Mouse (Mus musculus): ENCODE measurements at regions not wholly inside any gene's neighbourhood (a gene's known extent, or its start where the extent isn't known, plus 50 kb on each side); places are given as distances from the start of the nearest gene placed in this dataset.

GRCm38 (mm10) chr9:113162897-113163874 lies 544.9 kb downstream of the Pdcd6ip start:
- H3K4me2 ChIP-seq, result no peak overlapping the region
- ATAC-seq (replicated peaks; ENCODE audit: insufficient number of reproducible peaks, insufficient read depth, low FRiP score, low read depth), result no peak
- no peaks in the 10 kb centered on the region for H3K27me3 ChIP-seq
- no peak overlapping the region for H3K27ac ChIP-seq
- H3K4me3 ChIP-seq, result no peak overlapping the region
- no peaks in the 10 kb centered on the region for H3K9me3 ChIP-seq (replicated peaks)
- H3K9ac ChIP-seq, result no peak overlapping the region
- no peaks in the 10 kb centered on the region for H3K36me3 ChIP-seq
- WGBS, result 78% methylated on average over 12 of the region's 12 CpGs
- H3K4me1 ChIP-seq (replicated peaks), result no peaks in the 10 kb centered on the region

GRCm38 (mm10) chr9:113160011-113160410 lies 548.0 kb downstream of the Pdcd6ip start:
- H3K9me3 ChIP-seq (replicated peaks), result no peaks in the 10 kb centered on the region
- no peaks in the 10 kb centered on the region for H3K4me1 ChIP-seq (replicated peaks)
- no peak overlapping the region for H3K27ac ChIP-seq
- no peaks in the 10 kb centered on the region for H3K27me3 ChIP-seq
- H3K4me3 ChIP-seq, result no peak overlapping the region
- H3K4me2 ChIP-seq, result no peak overlapping the region
- no peaks in the 10 kb centered on the region for H3K36me3 ChIP-seq
- ATAC-seq (replicated peaks; ENCODE audit: insufficient number of reproducible peaks, insufficient read depth, low FRiP score, low read depth), result no peak
- 92% methylated on average over 2 of the region's 2 CpGs for WGBS
- no peak overlapping the region for H3K9ac ChIP-seq

- no peaks in the 10 kb centered on the region for H3K36me3 ChIP-seq
- H3K4me1 ChIP-seq (replicated peaks), result no peaks in the 10 kb centered on the region
- no peak overlapping the region for H3K27ac ChIP-seq
- 79% methylated on average over 6 of the region's 6 CpGs for WGBS
- H3K4me3 ChIP-seq, result no peak overlapping the region
- no peak overlapping the region for H3K4me2 ChIP-seq
- no peak overlapping the region for H3K9ac ChIP-seq
- ATAC-seq (replicated peaks; ENCODE audit: insufficient number of reproducible peaks, insufficient read depth, low FRiP score, low read depth), result no peak
- H3K27me3 ChIP-seq, result no peaks in the 10 kb centered on the region
- no peaks in the 10 kb centered on the region for H3K9me3 ChIP-seq (replicated peaks)
Measured at GRCm38 (mm10) chr9:113158080-113158479, 550.0 kb downstream of the Pdcd6ip start.

GRCm38 (mm10) chr9:113157474-113158076 lies 550.5 kb downstream of the Pdcd6ip start:
- no peak for ATAC-seq (replicated peaks; ENCODE audit: insufficient number of reproducible peaks, insufficient read depth, low FRiP score, low read depth)
- Histone ChIP-seq H3K27me3 (no peaks in the 10 kb centered on the region), H3K27ac (no peak overlapping the region), H3K9me3 (replicated peaks) (no peaks in the 10 kb centered on the region), H3K4me1 (replicated peaks) (0 out of 2 replicates have a peak, but pooled peaks cover 1% of the 10 kb centered on the region), H3K4me3 (no peak overlapping the region), H3K9ac (no peak overlapping the region), H3K4me2 (no peak overlapping the region), H3K36me3 (no peaks in the 10 kb centered on the region)
- WGBS, result 82% methylated on average over 17 of the region's 17 CpGs

DNA sequence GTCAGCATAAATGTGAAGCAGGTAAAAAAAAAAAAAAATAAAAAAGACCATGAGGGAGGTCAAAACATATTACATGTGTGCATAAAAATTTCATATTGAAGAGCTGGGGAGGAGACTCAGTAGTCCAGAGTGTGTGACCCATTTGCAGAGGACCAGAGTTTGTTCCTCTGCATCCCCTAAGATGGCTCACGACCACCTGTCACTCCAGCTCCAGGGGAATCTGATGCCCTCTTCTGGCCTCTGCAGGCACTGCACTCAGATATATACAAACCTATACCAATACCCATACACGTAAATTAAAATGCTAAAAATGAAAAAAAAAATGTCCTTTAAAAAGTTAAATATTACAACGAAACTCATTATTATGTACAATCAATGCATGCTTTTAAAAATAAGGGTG lies 551.4 kb downstream of the Pdcd6ip start:
- no peak for ATAC-seq (replicated peaks; ENCODE audit: insufficient number of reproducible peaks, insufficient read depth, low FRiP score, low read depth)
- H3K27me3 ChIP-seq, result no peaks in the 10 kb centered on the region
- 59% methylated on average over 3 of the region's 3 CpGs for WGBS
- H3K9me3 ChIP-seq (replicated peaks), result no peaks in the 10 kb centered on the region
- no peak overlapping the region for H3K4me2 ChIP-seq
- no peak overlapping the region for H3K27ac ChIP-seq
- no peaks in the 10 kb centered on the region for H3K36me3 ChIP-seq
- H3K4me1 ChIP-seq (replicated peaks), result 0 out of 2 replicates have a peak, but pooled peaks cover 7% of the 10 kb centered on the region
- H3K9ac ChIP-seq, result no peak overlapping the region
- no peak overlapping the region for H3K4me3 ChIP-seq

- ATAC-seq (replicated peaks; ENCODE audit: insufficient number of reproducible peaks, insufficient read depth, low FRiP score, low read depth), result no peak
- Histone ChIP-seq H3K4me3 (no peak overlapping the region), H3K9ac (no peak overlapping the region), H3K4me2 (no peak overlapping the region), H3K9me3 (replicated peaks) (no peaks in the 10 kb centered on the region), H3K27ac (no peak overlapping the region), H3K4me1 (replicated peaks) (peaks cover 13% of the 10 kb centered on the region), H3K36me3 (no peaks in the 10 kb centered on the region), H3K27me3 (no peaks in the 10 kb centered on the region)
- 57% methylated on average over 5 of the region's 5 CpGs for WGBS
Measured at GRCm38 (mm10) chr9:113149084-113149483, 559.0 kb downstream of the Pdcd6ip start.

DNA sequence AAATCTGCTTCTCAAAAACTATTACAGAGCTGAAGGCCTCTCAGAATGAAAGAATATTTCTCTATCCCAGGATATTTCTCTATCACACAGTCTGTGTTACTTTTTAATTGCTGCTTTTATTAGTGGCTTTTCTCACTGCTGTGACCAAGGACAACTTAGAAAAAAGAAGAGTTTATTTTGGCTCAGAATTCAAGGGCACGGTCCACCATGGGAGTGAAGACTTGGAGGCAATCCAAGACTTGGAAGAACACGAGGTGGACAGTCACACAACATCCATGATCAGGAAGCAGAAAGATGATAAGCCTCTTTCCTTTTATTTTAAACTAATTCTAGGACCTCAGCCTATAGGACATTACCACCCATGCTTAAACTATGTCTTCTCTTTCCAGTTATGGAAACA lies 561.5 kb downstream of the Pdcd6ip start:
- no peak for ATAC-seq (replicated peaks; ENCODE audit: insufficient number of reproducible peaks, insufficient read depth, low FRiP score, low read depth)
- no peaks in the 10 kb centered on the region for H3K36me3 ChIP-seq
- WGBS, result 33% methylated on average over 2 of the region's 2 CpGs
- H3K9me3 ChIP-seq (replicated peaks), result no peaks in the 10 kb centered on the region
- H3K4me3 ChIP-seq, result no peak overlapping the region
- H3K27me3 ChIP-seq, result no peaks in the 10 kb centered on the region
- H3K4me1 ChIP-seq (replicated peaks), result peaks cover 6% of the 10 kb centered on the region
- 0 out of 2 replicates have a peak overlapping the region, but pooled peaks have one; percentile 12 for H3K27ac ChIP-seq
- H3K9ac ChIP-seq, result no peak overlapping the region
- H3K4me2 ChIP-seq, result no peak overlapping the region

DNA sequence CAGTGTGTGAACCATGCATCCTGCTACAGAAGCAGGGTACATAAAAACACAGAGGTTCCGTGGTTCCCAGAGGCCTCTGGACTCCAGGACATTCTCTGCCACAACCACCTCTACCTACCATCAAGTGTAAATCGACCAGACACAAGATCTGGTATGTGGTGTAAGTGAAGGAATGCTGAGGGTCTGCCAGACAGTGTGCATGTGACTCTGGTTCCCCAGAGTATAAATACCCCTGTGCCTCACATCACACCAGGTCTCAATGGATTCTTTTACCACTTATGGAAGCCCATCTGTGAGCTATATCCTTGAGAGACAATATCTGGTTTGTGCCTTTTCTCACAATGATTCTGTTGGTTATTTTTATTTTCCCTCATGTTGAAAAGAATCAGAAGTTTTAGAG lies 563.0 kb downstream of the Pdcd6ip start:
- peak overlapping the region; percentile 14; the same call in 1 of the 2 replicates for H3K4me3 ChIP-seq
- no peaks in the 10 kb centered on the region for H3K27me3 ChIP-seq
- WGBS, result 26% methylated on average over 2 of the region's 2 CpGs
- no peak overlapping the region for H3K4me2 ChIP-seq
- H3K27ac ChIP-seq, result peak overlapping the region; percentile 77
- no peaks in the 10 kb centered on the region for H3K9me3 ChIP-seq (replicated peaks)
- no peaks in the 10 kb centered on the region for H3K36me3 ChIP-seq
- H3K4me1 ChIP-seq (replicated peaks), result peaks cover 6% of the 10 kb centered on the region
- no peak overlapping the region for H3K9ac ChIP-seq
- peak; percentile 87 for ATAC-seq (replicated peaks; ENCODE audit: insufficient number of reproducible peaks, insufficient read depth, low FRiP score, low read depth)

DNA sequence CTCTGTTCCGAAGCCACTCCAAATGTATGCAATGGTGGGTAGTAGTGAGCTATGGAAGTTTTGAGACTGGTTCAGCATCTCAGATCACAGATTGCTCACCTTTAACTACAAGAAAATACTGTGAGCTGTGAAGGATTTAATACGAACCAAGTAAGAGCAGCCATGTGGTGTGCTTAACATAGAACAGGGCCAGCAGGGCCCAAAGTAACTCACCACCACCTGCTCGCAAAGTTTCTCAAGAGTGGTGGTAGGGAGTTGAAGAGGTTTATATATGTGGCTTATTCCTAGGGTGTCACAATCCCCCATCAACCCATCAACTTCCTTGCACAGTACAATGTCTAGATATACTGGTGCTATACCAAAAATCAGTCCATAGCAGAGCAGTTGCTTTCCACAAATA lies 573.4 kb downstream of the Pdcd6ip start:
- Histone ChIP-seq H3K9me3 (replicated peaks) (no peaks in the 10 kb centered on the region), H3K27me3 (no peaks in the 10 kb centered on the region), H3K9ac (no peak overlapping the region), H3K4me1 (replicated peaks) (no peaks in the 10 kb centered on the region), H3K27ac (no peak overlapping the region), H3K36me3 (no peaks in the 10 kb centered on the region), H3K4me2 (no peak overlapping the region), H3K4me3 (no peak overlapping the region)
- ATAC-seq (replicated peaks; ENCODE audit: insufficient number of reproducible peaks, insufficient read depth, low FRiP score, low read depth), result no peak
- WGBS, result 81% methylated on average over 3 of the region's 3 CpGs

- H3K36me3 ChIP-seq, result no peaks in the 10 kb centered on the region
- 43% methylated on average over 7 of the region's 7 CpGs for WGBS
- H3K9ac ChIP-seq, result no peak overlapping the region
- peak overlapping the region; percentile 74 for H3K27ac ChIP-seq
- no peaks in the 10 kb centered on the region for H3K9me3 ChIP-seq (replicated peaks)
- H3K4me2 ChIP-seq, result no peak overlapping the region
- H3K4me1 ChIP-seq (replicated peaks), result 0 out of 2 replicates have a peak, but pooled peaks cover 2% of the 10 kb centered on the region
- no peak overlapping the region for H3K4me3 ChIP-seq
- peak; percentile 53; the same call in 1 of the 2 replicates for ATAC-seq (replicated peaks; ENCODE audit: insufficient number of reproducible peaks, insufficient read depth, low FRiP score, low read depth)
- H3K27me3 ChIP-seq, result no peaks in the 10 kb centered on the region
Measured at GRCm38 (mm10) chr9:113123004-113123692, 584.9 kb downstream of the Pdcd6ip start.

- H3K4me2 ChIP-seq, result no peak overlapping the region
- H3K27ac ChIP-seq, result no peak overlapping the region
- H3K9ac ChIP-seq, result no peak overlapping the region
- H3K27me3 ChIP-seq, result no peaks in the 10 kb centered on the region
- no peaks in the 10 kb centered on the region for H3K36me3 ChIP-seq
- 75% methylated on average over 3 of the region's 3 CpGs for WGBS
- ATAC-seq (replicated peaks; ENCODE audit: insufficient number of reproducible peaks, insufficient read depth, low FRiP score, low read depth), result no peak
- 0 out of 2 replicates have a peak, but pooled peaks cover 2% of the 10 kb centered on the region for H3K4me1 ChIP-seq (replicated peaks)
- H3K9me3 ChIP-seq (replicated peaks), result no peaks in the 10 kb centered on the region
- no peak overlapping the region for H3K4me3 ChIP-seq
Measured at GRCm38 (mm10) chr9:113122253-113122749, 585.8 kb downstream of the Pdcd6ip start.
